Mouse (Mus musculus) liver, embryonic 12.5 days (tissue): ENCODE data around the gene Ulk1. TPM values are rescaled to one million over a fixed set of nuclear protein-coding genes. Genes with fewer than 3 reads are reported as not detected.
A peak's percentile ranks its signal among the peaks of the same experiment; 100 is the strongest.

Source experiments
- ATAC-seq: fragments of 200-750 bp; cut with Nextera tagmentation; 2 replicates; pipeline ENCODE4 v1.8.0; 2017; ENCODE audit warnings: moderate number of reproducible peaks, mild to moderate bottlenecking, moderate library complexity
- H3K27ac ChIP-seq: fragments of 300-500 bp; sonication (generic); 2 replicates; pipeline ENCODE4 v1.5.1; 2016; ENCODE audit warnings: mild to moderate bottlenecking
- H3K27me3 ChIP-seq: fragments of 300-500 bp; sonication (generic); replicated peaks from 2 replicates; pipeline ENCODE4 v1.6.1; 2016; ENCODE audit warnings: mild to moderate bottlenecking, moderate library complexity
- H3K36me3 ChIP-seq: fragments of 300-500 bp; sonication (generic); 2 replicates; pipeline ENCODE4 v1.6.1; 2016; ENCODE audit warnings: mild to moderate bottlenecking, moderate library complexity
- H3K4me1 ChIP-seq: fragments of 300-500 bp; sonication (generic); 2 replicates; pipeline ENCODE4 v1.6.1; 2016
- H3K4me2 ChIP-seq: fragments of 300-500 bp; sonication (generic); 2 replicates; pipeline ENCODE4 v1.6.1; 2016; ENCODE audit warnings: mild to moderate bottlenecking, moderate library complexity
- H3K4me3 ChIP-seq: fragments of 300-500 bp; sonication (generic); 2 replicates; pipeline ENCODE4 v1.5.1; 2016; ENCODE audit warnings: mild to moderate bottlenecking, moderate library complexity
- H3K9ac ChIP-seq: fragments of 300-500 bp; sonication (generic); 2 replicates; pipeline ENCODE4 v1.6.1; 2016; ENCODE audit warnings: mild to moderate bottlenecking, moderate library complexity
- H3K9me3 ChIP-seq: fragments of 300-500 bp; sonication (generic); replicated peaks from 2 replicates; pipeline ENCODE4 v1.6.1; 2016; ENCODE audit warnings: mild to moderate bottlenecking, moderate library complexity
- WGBS: fragments of 180-500 bp; shearing (Covaris S2); methylation state at CpG from one replicate; pipeline ENCODE4 v1.1.7; 2016; ENCODE audit not compliant: insufficient replicate concordance; 5-methylcytosine and 5-hydroxymethylcytosine counted together
- polyA plus RNA-seq: library from polyadenylated mRNA; unstranded; fragments of >200 nt; fragmentation: Nextera tagmentation; extraction: Ambion mirVana; gene quantifications from 2 replicates; pipeline ENCODE4 v1.2.1, GENCODE M21; 2016

Gene Ulk1
- polyA plus RNA-seq, 1 experiment from 2014 or later = 11.5 TPM

DNA sequence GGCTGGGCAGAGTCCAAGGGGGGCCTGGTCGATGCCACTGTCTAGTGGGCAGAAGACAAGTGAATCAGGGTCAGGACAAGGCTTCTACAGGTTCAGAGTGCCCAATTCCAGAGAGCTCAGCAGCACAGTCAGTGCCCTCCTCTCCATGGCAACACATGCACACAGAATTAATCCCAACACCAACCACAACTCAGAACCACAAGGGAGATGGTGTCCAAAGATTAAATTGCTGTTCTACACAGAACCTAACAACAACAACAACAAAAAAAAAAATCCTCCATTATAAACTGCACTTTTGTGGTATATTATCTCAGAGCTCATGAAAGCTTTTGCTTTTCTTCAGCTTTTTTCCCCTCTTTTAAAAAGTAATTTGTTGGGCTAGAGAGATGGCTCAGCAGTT lies 74.3 kb downstream of the Ulk1 start:
- Histone ChIP-seq H3K4me2 (no peak overlapping the region), H3K9me3 (no peaks in the 10 kb centered on the region), H3K27ac (no peak overlapping the region), H3K9ac (no peak overlapping the region), H3K36me3 (peaks cover 100% of the 10 kb centered on the region), H3K27me3 (no peaks in the 10 kb centered on the region), H3K4me3 (no peak overlapping the region), H3K4me1 (no peaks in the 10 kb centered on the region)
- ATAC-seq = 0 out of 2 replicates have a peak, but pooled peaks have one; percentile 24
- 78% methylated on average over 1 of the region's 1 CpGs for WGBS

Other genes with a start within 250 kb of the Ulk1 start
- gene Noc4l, start 156.7 kb downstream of the Ulk1 start, polyA plus RNA-seq = 88.5 and 92.4 TPM in 2 replicates
- gene Ddx51, start 156.6 kb downstream of the Ulk1 start, polyA plus RNA-seq = 30.2 and 36.3 TPM in 2 replicates
- gene Ep400, start 39.4 kb downstream of the Ulk1 start, polyA plus RNA-seq = 23.9 and 28.5 TPM in 2 replicates
- gene Pus1, start 29.4 kb downstream of the Ulk1 start, polyA plus RNA-seq = 48.7 and 50.7 TPM in 2 replicates
- 47.2 and 52.4 TPM in 2 replicates for gene Hscb, start 29.7 kb upstream of the Ulk1 start, polyA plus RNA-seq
- 51.2 and 52.7 TPM in 2 replicates for gene Chek2, start 29.9 kb upstream of the Ulk1 start, polyA plus RNA-seq
- 1.8 and 2.1 TPM in 2 replicates for gene Ttc28, start 69.7 kb upstream of the Ulk1 start, polyA plus RNA-seq